Mouse (Mus musculus): ENCODE results near the gene Jpt1. TPM values are rescaled to one million over a fixed set of nuclear protein-coding genes. Genes with fewer than 3 reads are reported as not detected.

The Jpt1 gene
- polyA plus RNA-seq, 1 experiment from 2014 or later, result 1,632 TPM

DNA sequence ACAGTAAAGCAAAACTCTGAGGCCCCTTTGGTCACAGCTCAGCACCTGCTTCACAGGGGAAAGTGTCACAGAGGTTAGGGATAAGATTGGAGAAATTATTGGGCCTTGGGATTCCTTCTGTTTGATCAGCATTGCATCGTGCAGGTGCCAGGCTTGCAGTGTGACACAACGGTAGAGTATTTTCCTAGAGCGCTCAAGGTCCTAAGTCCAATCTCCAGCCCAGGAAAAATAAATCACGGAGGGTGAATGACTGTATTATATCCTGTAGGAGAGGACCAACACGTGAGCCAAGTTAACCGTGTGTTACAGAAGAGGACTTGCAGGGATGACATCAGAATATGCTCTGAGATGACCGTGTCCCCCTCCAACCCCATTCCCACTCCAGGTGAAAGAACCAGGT lies 64.0 kb downstream of the Jpt1 start:
- Histone ChIP-seq H3K9me3 (replicated peaks) (no peaks in the 10 kb centered on the region), H3K4me3 (no peak overlapping the region), H3K4me2 (no peak overlapping the region), H3K27ac (no peak overlapping the region), H3K9ac (no peak overlapping the region), H3K4me1 (no peaks in the 10 kb centered on the region), H3K27me3 (no peaks in the 10 kb centered on the region), H3K36me3 (ENCODE audit: poor library complexity, severe bottlenecking) (no peaks in the 10 kb centered on the region)
- WGBS, result 94% methylated on average over 7 of the region's 7 CpGs
- ATAC-seq, result no peak

- Histone ChIP-seq H3K27ac (no peak overlapping the region), H3K4me1 (no peaks in the 10 kb centered on the region), H3K27me3 (no peaks in the 10 kb centered on the region), H3K4me3 (no peak overlapping the region), H3K9me3 (replicated peaks) (no peaks in the 10 kb centered on the region), H3K36me3 (ENCODE audit: poor library complexity, severe bottlenecking) (no peaks in the 10 kb centered on the region), H3K9ac (no peak overlapping the region), H3K4me2 (no peak overlapping the region)
- 79% methylated on average over 7 of the region's 7 CpGs for WGBS
- ATAC-seq, result no peak
Measured at GRCm38 (mm10) chr11:115448998-115449397, 65.2 kb downstream of the Jpt1 start.

- Histone ChIP-seq H3K9ac (no peak overlapping the region), H3K4me3 (no peak overlapping the region), H3K4me2 (no peak overlapping the region), H3K27ac (no peak overlapping the region), H3K36me3 (ENCODE audit: poor library complexity, severe bottlenecking) (no peaks in the 10 kb centered on the region), H3K27me3 (no peaks in the 10 kb centered on the region), H3K4me1 (no peaks in the 10 kb centered on the region), H3K9me3 (replicated peaks) (no peaks in the 10 kb centered on the region)
- ATAC-seq, result no peak
- WGBS, result 85% methylated on average over 16 of the region's 16 CpGs
Measured at GRCm38 (mm10) chr11:115448075-115448474, 66.1 kb downstream of the Jpt1 start.

Small RNA genes lying within 50 kb of the gene (microRNA-seq; reads per million reads assigned to microRNA genes)
- not detected for gene Mir3968

Other genes starting within 250 kb of the Jpt1 start
- 0.04 TPM in 1 of 2 replicates, not detected in the other for gene Grin2c, start 247.1 kb downstream of the Jpt1 start, polyA plus RNA-seq (2015; fragmentation: Nextera tagmentation; extraction: Ambion mirVana)
- gene Fdxr, start 237.3 kb downstream of the Jpt1 start, polyA plus RNA-seq (2015; fragmentation: Nextera tagmentation; extraction: Ambion mirVana), result 19.7 and 20.5 TPM in 2 replicates
- gene Fads6, start 216.7 kb downstream of the Jpt1 start, polyA plus RNA-seq (2015; fragmentation: Nextera tagmentation; extraction: Ambion mirVana), result 0.23 and 0.39 TPM in 2 replicates
- gene Otop2, start 207.2 kb downstream of the Jpt1 start, polyA plus RNA-seq (2015; fragmentation: Nextera tagmentation; extraction: Ambion mirVana), result not detected in 2 replicates
- not detected in 2 replicates for gene Ush1g, start 192.3 kb downstream of the Jpt1 start, polyA plus RNA-seq (2015; fragmentation: Nextera tagmentation; extraction: Ambion mirVana)
- 0.14 TPM in 1 of 2 replicates, not detected in the other for gene Otop3, start 179.7 kb downstream of the Jpt1 start, polyA plus RNA-seq (2015; fragmentation: Nextera tagmentation; extraction: Ambion mirVana)
- gene Hid1, start 146.6 kb downstream of the Jpt1 start, polyA plus RNA-seq (2015; fragmentation: Nextera tagmentation; extraction: Ambion mirVana), result 32.9 and 36.4 TPM in 2 replicates
- gene Cdr2l, start 132.5 kb downstream of the Jpt1 start, polyA plus RNA-seq (2015; fragmentation: Nextera tagmentation; extraction: Ambion mirVana), result 20.7 and 20.9 TPM in 2 replicates
- 246 and 248 TPM in 2 replicates for gene Mrpl58, start 110.6 kb downstream of the Jpt1 start, polyA plus RNA-seq (2015; fragmentation: Nextera tagmentation; extraction: Ambion mirVana)
- 916 and 1,000 TPM in 2 replicates for gene Atp5h, start 94.4 kb downstream of the Jpt1 start, polyA plus RNA-seq (2015; fragmentation: Nextera tagmentation; extraction: Ambion mirVana)
- gene Kctd2, start 94.3 kb downstream of the Jpt1 start, polyA plus RNA-seq (2015; fragmentation: Nextera tagmentation; extraction: Ambion mirVana), result 7.0 and 9.9 TPM in 2 replicates
- not detected in 2 replicates for gene Trim80, start 73.8 kb downstream of the Jpt1 start, polyA plus RNA-seq (2015; fragmentation: Nextera tagmentation; extraction: Ambion mirVana)
- gene Slc16a5, start 51.9 kb downstream of the Jpt1 start, polyA plus RNA-seq (2015; fragmentation: Nextera tagmentation; extraction: Ambion mirVana), result not detected in 2 replicates
- gene Armc7, start 38.7 kb downstream of the Jpt1 start, polyA plus RNA-seq (2015; fragmentation: Nextera tagmentation; extraction: Ambion mirVana), result 11.3 and 13.0 TPM in 2 replicates
- gene Nt5c, start 22.5 kb downstream of the Jpt1 start, polyA plus RNA-seq (2015; fragmentation: Nextera tagmentation; extraction: Ambion mirVana), result 87.0 and 91.1 TPM in 2 replicates
- gene Sumo2, start 21.9 kb upstream of the Jpt1 start, polyA plus RNA-seq (2015; fragmentation: Nextera tagmentation; extraction: Ambion mirVana), result 1,485 and 1,571 TPM in 2 replicates
- gene Nup85, start 50.0 kb upstream of the Jpt1 start, polyA plus RNA-seq (2015; fragmentation: Nextera tagmentation; extraction: Ambion mirVana), result 161 and 179 TPM in 2 replicates
- 81.6 and 87.1 TPM in 2 replicates for gene Mrps7, start 89.5 kb upstream of the Jpt1 start, polyA plus RNA-seq (2015; fragmentation: Nextera tagmentation; extraction: Ambion mirVana)
- 23.6 and 29.8 TPM in 2 replicates for gene Gga3, start 89.7 kb upstream of the Jpt1 start, polyA plus RNA-seq (2015; fragmentation: Nextera tagmentation; extraction: Ambion mirVana)
- 12.4 and 13.4 TPM in 2 replicates for gene Mif4gd, start 98.6 kb upstream of the Jpt1 start, polyA plus RNA-seq (2015; fragmentation: Nextera tagmentation; extraction: Ambion mirVana)
- 37.6 and 37.8 TPM in 2 replicates for gene Slc25a19, start 113.9 kb upstream of the Jpt1 start, polyA plus RNA-seq (2015; fragmentation: Nextera tagmentation; extraction: Ambion mirVana)
- gene Grb2, start 194.2 kb upstream of the Jpt1 start, polyA plus RNA-seq (2015; fragmentation: Nextera tagmentation; extraction: Ambion mirVana), result 137 and 139 TPM in 2 replicates